Mouse (Mus musculus) lung, embryonic 14.5 days (tissue): ENCODE data around the gene Aifm2. TPM values are rescaled to one million over a fixed set of nuclear protein-coding genes. Genes with fewer than 3 reads are reported as not detected.
A peak's percentile ranks its signal among the peaks of the same experiment; 100 is the strongest.

Source experiments
- ATAC-seq: fragments of 200-750 bp; cut with Nextera tagmentation; 2 replicates; pipeline ENCODE4 v1.8.0; 2017; ENCODE audit warnings: mild to moderate bottlenecking, moderate TSS enrichment, moderate library complexity; ENCODE audit not compliant: insufficient read depth
- DNase-seq: peaks from one replicate; pipeline ENCODE4 v3.0.0-alpha.2; 2015
- H3K27ac ChIP-seq: fragments of 300-500 bp; sonication (generic); 2 replicates; pipeline ENCODE4 v1.5.1; 2014; ENCODE audit warnings: low read depth, mild to moderate bottlenecking, moderate library complexity
- H3K27me3 ChIP-seq: fragments of 300-500 bp; sonication (generic); 2 replicates; pipeline ENCODE4 v1.6.1; 2014; ENCODE audit warnings: low read length, control low read depth; ENCODE audit not compliant: insufficient read depth
- H3K36me3 ChIP-seq: fragments of 300-500 bp; sonication (generic); 2 replicates; pipeline ENCODE4 v1.6.1; 2014; ENCODE audit warnings: control low read depth; ENCODE audit not compliant: insufficient read depth
- H3K4me1 ChIP-seq: fragments of 300-500 bp; sonication (generic); 2 replicates; pipeline ENCODE4 v1.6.1; 2014; ENCODE audit warnings: antibody characterized with exemption, control low read depth; ENCODE audit not compliant: insufficient read depth
- H3K4me2 ChIP-seq: fragments of 300-500 bp; sonication (generic); 2 replicates; pipeline ENCODE4 v1.6.1; 2014; ENCODE audit warnings: mild to moderate bottlenecking
- H3K4me3 ChIP-seq: fragments of 300-500 bp; sonication (generic); 2 replicates; pipeline ENCODE4 v1.5.1; 2014; ENCODE audit warnings: low read depth, low read length
- H3K9ac ChIP-seq: fragments of 300-500 bp; sonication (generic); 2 replicates; pipeline ENCODE4 v1.6.1; 2014
- H3K9me3 ChIP-seq: fragments of 300-500 bp; sonication (generic); 2 replicates; pipeline ENCODE4 v1.6.1; 2016; ENCODE audit warnings: low read depth, low read length, control low read depth
- CTCF ChIP-seq: IDR thresholded peaks from 2 replicates; pipeline ENCODE4 v1.5.1; 2016; ENCODE audit warnings: antibody characterized with exemption, low read depth
- WGBS: fragments of 180-500 bp; shearing (Covaris S2); extraction: QIAGEN DNeasy Blood & Tissue Kit; methylation state at CpG from one replicate; pipeline ENCODE4 v1.1.7; 2014; 5-methylcytosine and 5-hydroxymethylcytosine counted together
- microRNA-seq: library from miRNA; unstranded; fragments of <30 nt; microRNA quantifications from one replicate; pipeline ENCODE4, GENCODE M21; 2016; ENCODE audit warnings: borderline number of aligned reads
- polyA plus RNA-seq: library from polyadenylated mRNA; unstranded; fragments of >200 nt; fragmentation: Nextera tagmentation; extraction: Ambion mirVana; gene quantifications from 2 replicates; pipeline ENCODE4 v1.2.1, GENCODE M21; 2014

Gene Aifm2
- polyA plus RNA-seq, 1 experiment from 2014 or later, result 11.5 TPM

GRCm38 (mm10) chr10:61784414-61784813, 69.4 kb downstream of the Aifm2 start:
- Histone ChIP-seq H3K4me2 (peak overlapping the region; percentile 61), H3K4me1 (peaks cover 3% of the 10 kb centered on the region), H3K36me3 (0 out of 2 replicates have a peak, but pooled peaks cover 5% of the 10 kb centered on the region), H3K9ac (peak overlapping the region; percentile 98; the same call in 1 of the 2 replicates), H3K27me3 (no peaks in the 10 kb centered on the region), H3K27ac (peak overlapping the region; percentile 96), H3K4me3 (peak overlapping the region; percentile 87), H3K9me3 (no peaks in the 10 kb centered on the region)
- no peak for TF ChIP-seq CTCF
- whole genome bisulfite sequencing, result 23% methylated on average over 10 of the region's 10 CpGs
- DNase-seq (no peak), ATAC-seq (no peak)

GRCm38 (mm10) chr10:61787541-61788313, 72.7 kb downstream of the Aifm2 start:
- Histone ChIP-seq H3K27me3 (no peaks in the 10 kb centered on the region), H3K4me1 (peaks cover 3% of the 10 kb centered on the region), H3K9me3 (no peaks in the 10 kb centered on the region), H3K4me2 (no peak overlapping the region), H3K4me3 (no peak overlapping the region), H3K9ac (no peak overlapping the region), H3K36me3 (no peaks in the 10 kb centered on the region), H3K27ac (no peak overlapping the region)
- TF ChIP-seq CTCF, result no peak
- ATAC-seq (no peak), DNase-seq (no peak)
- WGBS, result 71% methylated on average over 10 of the region's 10 CpGs

- DNase-seq, result no peak
- no peaks in the 10 kb centered on the region for H3K9me3 ChIP-seq
- 92% methylated on average over 5 of the region's 5 CpGs for WGBS
- no peak overlapping the region for H3K4me3 ChIP-seq
- no peak overlapping the region for H3K27ac ChIP-seq
- H3K36me3 ChIP-seq, result no peaks in the 10 kb centered on the region
- TF ChIP-seq CTCF, result no peak
- H3K4me2 ChIP-seq, result no peak overlapping the region
- peaks cover 3% of the 10 kb centered on the region for H3K4me1 ChIP-seq
- no peak for ATAC-seq
- no peaks in the 10 kb centered on the region for H3K27me3 ChIP-seq
- H3K9ac ChIP-seq, result no peak overlapping the region
Measured at GRCm38 (mm10) chr10:61788499-61788898, 73.4 kb downstream of the Aifm2 start.

Small RNA genes lying within 50 kb of the gene (microRNA-seq; reads per million reads assigned to microRNA genes)
- not detected for gene Mir5108

Other genes with a start within 250 kb of the Aifm2 start
- 8.5 and 9.8 TPM in 2 replicates for gene Lrrc20, start 239.5 kb upstream of the Aifm2 start, polyA plus RNA-seq
- gene Npffr1, start 119.8 kb upstream of the Aifm2 start, polyA plus RNA-seq, result 0.05 and 0.09 TPM in 2 replicates
- 213 TPM in 2 replicates for gene Ppa1, start 66.7 kb upstream of the Aifm2 start, polyA plus RNA-seq
- gene Sar1a, start 35.0 kb upstream of the Aifm2 start, polyA plus RNA-seq, result 265 and 272 TPM in 2 replicates
- 37.2 and 41.4 TPM in 2 replicates for gene Tysnd1, start 19.7 kb upstream of the Aifm2 start, polyA plus RNA-seq
- 132 and 142 TPM in 2 replicates for gene H2afy2, start 68.9 kb downstream of the Aifm2 start, polyA plus RNA-seq